Mouse (Mus musculus): ENCODE data around the gene Scg5. TPM values are rescaled to one million over a fixed set of nuclear protein-coding genes. Genes with fewer than 3 reads are reported as not detected.

The Scg5 gene
- total RNA-seq, 2 experiments from 2014 or later: not detected

- intact Hi-C loops (cut with DNase I): no loop called here
- no peak for DNase-seq
Measured at GRCm38 (mm10) chr2:113758311-113759161, 70.4 kb downstream of the Scg5 start, which contains the start of gene Grem1. TSS of gene Grem1 (minus strand) at chr2:113758646.

DNA sequence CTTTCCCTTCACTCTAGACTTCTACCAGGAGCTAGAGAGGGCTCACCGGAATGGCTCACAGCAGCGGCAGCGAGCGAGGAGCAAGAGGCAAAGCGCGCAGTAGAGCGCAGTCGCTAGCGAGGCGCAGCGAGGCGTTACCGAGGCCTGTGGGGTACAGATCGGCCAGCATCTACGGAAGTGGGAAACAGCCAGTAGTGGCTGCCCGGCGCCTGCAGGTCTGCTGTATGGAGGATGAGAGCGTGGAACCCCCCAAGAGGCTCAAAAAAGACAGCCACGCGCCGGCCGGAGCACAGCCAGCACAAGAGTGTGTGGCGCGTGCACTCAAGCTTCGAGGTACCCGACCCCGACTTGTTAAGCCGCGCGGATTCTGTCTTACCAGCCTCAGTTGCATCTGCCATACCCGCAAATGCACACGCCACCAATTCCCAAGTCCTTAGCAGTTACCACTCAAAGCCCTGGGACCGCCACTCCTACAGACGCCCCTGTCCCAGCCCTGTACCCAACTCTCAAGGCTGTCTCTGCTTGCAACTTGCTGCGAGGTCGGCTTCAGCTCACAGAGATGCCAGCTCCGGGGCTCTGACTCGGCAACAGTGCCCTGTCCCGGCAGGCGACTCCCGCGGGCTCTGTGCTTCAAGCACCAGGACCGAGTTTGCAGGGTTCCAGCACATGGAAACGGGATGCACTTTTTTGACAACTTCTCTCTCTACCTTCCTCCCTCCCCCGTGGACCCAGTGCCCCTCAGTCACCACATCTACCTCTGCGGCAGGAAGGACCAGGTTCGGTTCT, 71.2 kb downstream of the Scg5 start:
- intact Hi-C loops (cut with DNase I): no loop called here
- DNase-seq: no peak

GRCm38 (mm10) chr2:113756924-113757524, 71.9 kb downstream of the Scg5 start:
- DNase-seq: no peak
- intact Hi-C loops (cut with DNase I): no loop called here

GRCm38 (mm10) chr2:113749721-113750120, 79.2 kb downstream of the Scg5 start:
- intact Hi-C loops (cut with DNase I): no loop called here
- DNase-seq: no peak

- intact Hi-C loops (cut with DNase I): no loop called here
- DNase-seq: no peak
Measured at GRCm38 (mm10) chr2:113749309-113749708, 79.6 kb downstream of the Scg5 start.

DNA sequence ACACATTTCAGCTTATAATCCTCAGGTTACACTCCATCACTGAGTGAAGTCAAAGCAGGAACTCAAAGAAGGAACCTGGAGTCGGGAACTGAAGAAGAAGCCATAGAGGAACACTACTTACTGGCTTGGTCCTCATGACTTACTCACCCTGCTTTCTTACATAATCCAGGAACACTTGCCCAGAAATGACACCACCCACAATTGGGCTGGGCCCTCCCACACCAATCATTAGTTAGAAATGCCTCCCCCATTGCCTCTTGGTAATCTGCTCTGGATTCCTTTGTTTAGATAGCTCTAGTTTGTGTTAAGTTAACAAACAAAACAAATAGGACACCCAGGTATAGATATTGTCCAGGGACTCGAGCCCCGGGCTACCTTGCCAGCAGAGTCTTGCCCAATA, 100.3 kb downstream of the Scg5 start:
- intact Hi-C loops (cut with DNase I): no loop called here
- DNase-seq: no peak

Other genes starting within 250 kb of the Scg5 start
- gene Grem1, start 70.5 kb downstream of the Scg5 start, total RNA-seq (2021): not detected
- gene Arhgap11a, start 19.5 kb upstream of the Scg5 start, total RNA-seq (2021): 1 to 10 TPM; 2.0 to 2.5 TPM
- not detected for gene Gjd2, start 184.5 kb upstream of the Scg5 start, total RNA-seq (2021)
- gene Actc1, start 224.4 kb upstream of the Scg5 start, total RNA-seq (2021): over 10,000 TPM; 11,974 to 14,041 TPM

All from heart, postnatal 36 days (tissue).